Mouse (Mus musculus): ENCODE measurements at regions not wholly inside any gene's neighbourhood (a gene's known extent, or its start where the extent isn't known, plus 50 kb on each side); places are given as distances from the start of the nearest gene placed in this dataset.

DNA sequence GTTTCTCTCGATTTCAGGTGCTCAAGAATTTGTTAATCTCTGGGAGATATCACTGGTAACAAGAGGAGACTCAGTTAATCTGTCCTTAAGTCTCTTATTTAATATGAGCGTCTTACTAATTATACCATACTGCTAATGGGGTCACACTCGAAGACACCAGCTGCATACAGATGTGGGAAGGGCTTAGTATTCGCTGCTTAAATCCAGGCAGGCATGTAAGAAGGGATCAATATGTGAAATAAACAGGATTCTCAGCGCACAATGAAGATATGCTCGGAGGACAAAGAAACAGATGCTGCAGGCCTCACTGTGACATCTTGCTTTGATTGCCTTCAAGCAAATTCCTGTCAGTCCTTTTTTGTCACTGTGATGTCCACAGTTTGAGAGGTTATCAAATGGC, 108.3 kb downstream of the Zwint start:
- no peaks in the 10 kb centered on the region for H3K36me3 ChIP-seq (ENCODE audit: insufficient read depth, low read length)
- no peaks in the 10 kb centered on the region for H3K4me1 ChIP-seq (ENCODE audit: insufficient read depth, low read length)
- H3K27me3 ChIP-seq (ENCODE audit: insufficient read depth, low read length): no peaks in the 10 kb centered on the region
- no peak overlapping the region for H3K27ac ChIP-seq (ENCODE audit: low read length)
- no peaks in the 10 kb centered on the region for H3K9me3 ChIP-seq (ENCODE audit: low read length)
- no peak overlapping the region for H3K9ac ChIP-seq (replicated peaks; ENCODE audit: low read length)
- no peak overlapping the region for H3K4me3 ChIP-seq (ENCODE audit: low read length)
- H3K4me2 ChIP-seq (replicated peaks; ENCODE audit: low read depth, low read length): no peak overlapping the region
- ATAC-seq (ENCODE audit: low FRiP score, low TSS enrichment): no peak
- WGBS: 86% methylated on average over 6 of the region's 6 CpGs

DNA sequence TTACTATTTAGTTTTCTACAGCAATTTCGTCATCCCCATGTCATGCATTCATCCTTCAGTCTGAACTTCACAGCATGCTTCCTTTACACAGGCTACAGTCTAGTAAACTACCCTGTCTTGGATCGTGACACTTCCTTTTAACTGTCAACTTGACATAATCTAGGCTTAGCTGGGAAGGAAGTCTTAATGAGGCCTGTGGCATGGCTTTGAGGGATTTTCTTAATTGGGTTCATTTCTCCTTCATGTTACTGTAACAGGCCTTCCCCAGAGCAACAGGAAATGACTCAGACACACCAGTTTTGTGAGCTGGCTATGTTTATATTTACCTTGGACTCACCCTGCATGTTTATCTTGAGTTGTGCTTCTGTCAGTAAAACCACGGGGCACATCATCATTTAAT, 123.7 kb downstream of the Zwint start:
- 20% methylated on average over 3 of the region's 3 CpGs for WGBS
- peak; percentile 77; the same call in 1 of the 2 replicates for ATAC-seq (ENCODE audit: low FRiP score, low TSS enrichment)

DNA sequence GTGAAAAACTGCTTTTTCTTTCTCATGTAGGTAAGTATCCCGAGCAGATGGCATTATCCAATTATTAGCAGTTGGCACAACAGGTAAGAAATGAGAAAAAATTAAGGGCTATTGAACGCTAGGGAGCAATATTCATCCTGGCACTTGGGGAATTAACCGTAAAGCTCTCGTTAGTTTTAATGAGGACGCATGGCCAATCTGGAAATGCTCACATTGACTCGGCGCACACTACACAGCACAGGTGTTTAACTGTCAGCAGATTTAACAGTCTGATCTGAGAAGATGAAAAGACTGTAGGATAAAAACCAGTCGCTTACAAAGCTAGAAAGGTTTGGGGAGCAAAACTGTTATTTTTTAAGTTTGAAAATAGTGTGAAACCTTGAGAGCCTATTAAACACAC, 157.0 kb downstream of the Zwint start:
- Histone ChIP-seq H3K9me3 (ENCODE audit: low read length) (no peaks in the 10 kb centered on the region), H3K9ac (replicated peaks; ENCODE audit: low read length) (no peak overlapping the region), H3K27ac (ENCODE audit: low read length) (no peak overlapping the region), H3K4me2 (replicated peaks; ENCODE audit: low read depth, low read length) (no peak overlapping the region), H3K27me3 (ENCODE audit: insufficient read depth, low read length) (no peaks in the 10 kb centered on the region), H3K36me3 (ENCODE audit: insufficient read depth, low read length) (no peaks in the 10 kb centered on the region), H3K4me1 (ENCODE audit: insufficient read depth, low read length) (no peaks in the 10 kb centered on the region), H3K4me3 (ENCODE audit: low read length) (no peak overlapping the region)
- 91% methylated on average over 8 of the region's 8 CpGs for whole genome bisulfite sequencing
- no peak for ATAC-seq (ENCODE audit: low FRiP score, low TSS enrichment)

More for the DNA sequence above, 123.7 kb downstream of the Zwint start:
- Histone ChIP-seq H3K4me1 (ENCODE audit: insufficient read depth, low read length) (no peaks in the 10 kb centered on the region; the same call in 1 of the 2 replicates), H3K4me2 (replicated peaks; ENCODE audit: low read depth, low read length) (no peak overlapping the region), H3K9ac (replicated peaks; ENCODE audit: low read length) (no peak overlapping the region), H3K36me3 (ENCODE audit: insufficient read depth, low read length) (no peaks in the 10 kb centered on the region), H3K27me3 (ENCODE audit: insufficient read depth, low read length) (no peaks in the 10 kb centered on the region), H3K9me3 (ENCODE audit: low read length) (no peaks in the 10 kb centered on the region), H3K4me3 (ENCODE audit: low read length) (no peak overlapping the region), H3K27ac (ENCODE audit: low read length) (no peak overlapping the region)

DNA sequence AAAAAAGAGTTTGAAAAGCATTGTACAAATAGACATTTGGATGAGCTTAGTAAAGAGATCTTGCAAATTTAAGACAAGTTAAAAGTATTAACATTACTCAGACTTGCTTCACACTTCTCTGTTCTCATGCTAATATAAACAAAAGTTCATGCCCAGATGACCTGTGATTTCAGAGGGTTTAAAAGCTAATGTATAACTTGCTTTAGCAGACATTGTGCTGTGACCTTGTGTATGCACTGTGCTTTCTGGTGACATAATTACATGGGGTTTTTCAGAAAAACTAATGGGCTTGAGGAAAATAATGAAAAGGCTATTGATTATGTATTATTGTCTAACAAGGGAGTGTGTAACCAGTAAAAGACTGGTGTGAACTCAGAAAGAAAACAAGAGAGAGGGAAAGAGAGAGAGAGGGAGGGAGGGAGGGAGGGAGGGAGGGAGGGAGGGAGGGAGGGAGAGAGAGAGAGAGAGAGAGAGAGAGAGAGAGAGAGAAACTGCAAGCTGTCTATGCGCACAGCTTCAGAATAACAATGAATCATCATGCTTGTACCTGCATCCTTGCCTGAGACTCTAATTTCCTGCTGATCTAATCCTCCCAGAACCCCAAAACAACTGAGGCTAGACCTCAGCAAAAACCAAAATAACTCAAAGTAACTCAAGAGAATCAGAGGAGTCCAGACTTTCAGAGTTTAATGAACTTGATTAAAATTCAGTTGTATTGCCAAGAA, 192.9 kb downstream of the Zwint start:
- no peaks in the 10 kb centered on the region for H3K9me3 ChIP-seq (ENCODE audit: low read length)
- H3K27ac ChIP-seq (ENCODE audit: low read length): no peak overlapping the region
- no peak overlapping the region for H3K4me2 ChIP-seq (replicated peaks; ENCODE audit: low read depth, low read length)
- H3K4me3 ChIP-seq (ENCODE audit: low read length): no peak overlapping the region
- no peaks in the 10 kb centered on the region for H3K4me1 ChIP-seq (ENCODE audit: insufficient read depth, low read length)
- no peaks in the 10 kb centered on the region for H3K27me3 ChIP-seq (ENCODE audit: insufficient read depth, low read length)
- no peaks in the 10 kb centered on the region for H3K36me3 ChIP-seq (ENCODE audit: insufficient read depth, low read length)
- no peak for ATAC-seq (ENCODE audit: low FRiP score, low TSS enrichment)
- 23% methylated on average over 1 of the region's 1 CpGs for WGBS
- H3K9ac ChIP-seq (replicated peaks; ENCODE audit: low read length): no peak overlapping the region

DNA sequence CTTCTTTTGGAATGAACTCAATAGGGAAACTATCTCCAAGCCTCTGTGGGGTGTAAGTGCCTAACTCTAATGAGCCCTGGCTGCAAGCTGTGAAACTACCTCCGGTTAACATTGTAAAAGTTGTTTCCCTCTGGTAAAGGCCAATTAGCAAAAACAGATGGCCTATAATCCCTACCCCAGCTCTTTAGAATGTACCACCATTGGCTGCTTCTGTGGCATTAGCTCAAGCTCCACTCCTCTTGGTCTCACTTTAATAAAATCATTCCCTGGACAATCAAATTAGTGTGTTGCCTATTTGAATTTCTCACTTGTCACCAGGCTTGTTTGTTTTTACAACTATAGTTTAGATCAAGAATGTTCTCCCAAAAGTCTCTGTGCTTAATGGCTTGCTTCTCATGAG, 213.3 kb downstream of the Zwint start:
- Histone ChIP-seq H3K9me3 (ENCODE audit: low read length) (no peaks in the 10 kb centered on the region), H3K4me3 (ENCODE audit: low read length) (no peak overlapping the region), H3K4me1 (ENCODE audit: insufficient read depth, low read length) (no peaks in the 10 kb centered on the region), H3K9ac (replicated peaks; ENCODE audit: low read length) (no peak overlapping the region), H3K27ac (ENCODE audit: low read length) (no peak overlapping the region), H3K4me2 (replicated peaks; ENCODE audit: low read depth, low read length) (no peak overlapping the region), H3K27me3 (ENCODE audit: insufficient read depth, low read length) (no peaks in the 10 kb centered on the region), H3K36me3 (ENCODE audit: insufficient read depth, low read length) (no peaks in the 10 kb centered on the region)
- no peak for ATAC-seq (ENCODE audit: low FRiP score, low TSS enrichment)
- 11% methylated on average over 1 of the region's 1 CpGs for WGBS
